Mouse (Mus musculus) kidney, postnatal 0 days (tissue): ENCODE measurements around the gene Copz2. TPM values are rescaled to one million over a fixed set of nuclear protein-coding genes. Genes with fewer than 3 reads are reported as not detected.

ENCODE experiments used
- ATAC-seq: fragments of 200-750 bp; cut with Nextera tagmentation; replicated peaks from 2 replicates; pipeline ENCODE4 v1.8.0; 2017; ENCODE audit warnings: low read depth, moderate number of reproducible peaks, moderate TSS enrichment, moderate library complexity; ENCODE audit not compliant: low FRiP score
- DNase-seq: peaks from one replicate; pipeline ENCODE4 v3.0.0-alpha.2; 2016; ENCODE audit warnings: low spot score
- H3K27ac ChIP-seq: fragments of 300-500 bp; sonication (generic); 2 replicates; pipeline ENCODE4 v1.5.1; 2014; ENCODE audit warnings: mild to moderate bottlenecking
- H3K27me3 ChIP-seq: fragments of 300-500 bp; sonication (generic); 2 replicates; pipeline ENCODE4 v1.6.1; 2014; ENCODE audit warnings: low read length, mixed read lengths; ENCODE audit not compliant: insufficient read depth
- H3K36me3 ChIP-seq: fragments of 300-500 bp; sonication (generic); 2 replicates; pipeline ENCODE4 v1.6.1; 2014; ENCODE audit warnings: low read length, mixed read lengths; ENCODE audit not compliant: insufficient read depth
- H3K4me1 ChIP-seq: fragments of 300-500 bp; sonication (generic); replicated peaks from 2 replicates; pipeline ENCODE4 v1.6.1; 2014; ENCODE audit warnings: antibody characterized with exemption, low read length, mixed read lengths; ENCODE audit not compliant: insufficient read depth
- H3K4me2 ChIP-seq: fragments of 300-500 bp; sonication (generic); 2 replicates; pipeline ENCODE4 v1.6.1; 2014; ENCODE audit warnings: mild to moderate bottlenecking, low read length, moderate library complexity, mixed read lengths
- H3K4me3 ChIP-seq: fragments of 300-500 bp; sonication (generic); replicated peaks from 2 replicates; pipeline ENCODE4 v1.5.1; 2014; ENCODE audit warnings: low read depth, low read length
- H3K9ac ChIP-seq: fragments of 300-500 bp; sonication (generic); 2 replicates; pipeline ENCODE4 v1.6.1; 2014; ENCODE audit warnings: low read depth, low read length
- H3K9me3 ChIP-seq: fragments of 300-500 bp; sonication (generic); replicated peaks from 2 replicates; pipeline ENCODE4 v1.6.1; 2016; ENCODE audit warnings: low read length, inconsistent platforms, mixed read lengths
- CTCF ChIP-seq: IDR thresholded peaks from 2 replicates; pipeline ENCODE4 v1.5.1; 2016; ENCODE audit warnings: antibody characterized with exemption, low read depth, mild to moderate bottlenecking, moderate library complexity
- WGBS: fragments of 180-500 bp; shearing (Covaris S2); extraction: QIAGEN DNeasy Blood & Tissue Kit; methylation state at CpG from one replicate; pipeline ENCODE4 v1.1.7; 2014; 5-methylcytosine and 5-hydroxymethylcytosine counted together
- polyA plus RNA-seq: library from polyadenylated mRNA; unstranded; fragments of >200 nt; fragmentation: Nextera tagmentation; extraction: Ambion mirVana; gene quantifications from 2 replicates; pipeline ENCODE4 v1.2.1, GENCODE M21; 2015

Gene Copz2
- polyA plus RNA-seq, 1 experiment from 2014 or later, result 125 TPM

DNA sequence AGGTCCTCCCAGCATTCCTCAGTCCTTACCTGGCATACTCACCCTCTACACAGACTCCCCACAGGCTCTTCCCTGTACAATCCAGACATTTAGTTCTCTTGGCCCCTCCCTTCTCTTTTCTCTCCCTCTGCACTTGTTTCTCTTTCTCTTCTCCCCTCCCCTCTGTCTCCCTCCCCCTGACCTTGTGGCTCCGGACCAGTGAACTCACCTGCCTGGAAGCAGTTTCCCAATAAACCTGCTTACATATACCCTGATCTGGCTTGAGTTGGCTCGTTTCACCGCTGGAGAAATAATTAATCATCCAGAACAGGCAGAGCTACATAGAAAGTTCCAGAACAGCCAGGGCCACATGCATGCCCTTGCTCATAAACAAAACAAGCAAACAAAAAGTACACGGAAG is 18.2 kb upstream of the Copz2 start:
- H3K4me2 ChIP-seq, result peak overlapping the region; percentile 23; the same call in 1 of the 2 replicates
- DNase-seq (peak; percentile 54), ATAC-seq (no peak)
- H3K9ac ChIP-seq, result no peak overlapping the region
- H3K4me3 ChIP-seq, result no peak overlapping the region
- no peaks in the 10 kb centered on the region for H3K9me3 ChIP-seq
- H3K27me3 ChIP-seq, result no peaks in the 10 kb centered on the region
- no peak for TF ChIP-seq CTCF
- WGBS, result 31% methylated on average over 4 of the region's 4 CpGs
- H3K4me1 ChIP-seq, result peaks cover 21% of the 10 kb centered on the region
- H3K36me3 ChIP-seq, result no peaks in the 10 kb centered on the region
- peak overlapping the region; percentile 81 for H3K27ac ChIP-seq

DNA sequence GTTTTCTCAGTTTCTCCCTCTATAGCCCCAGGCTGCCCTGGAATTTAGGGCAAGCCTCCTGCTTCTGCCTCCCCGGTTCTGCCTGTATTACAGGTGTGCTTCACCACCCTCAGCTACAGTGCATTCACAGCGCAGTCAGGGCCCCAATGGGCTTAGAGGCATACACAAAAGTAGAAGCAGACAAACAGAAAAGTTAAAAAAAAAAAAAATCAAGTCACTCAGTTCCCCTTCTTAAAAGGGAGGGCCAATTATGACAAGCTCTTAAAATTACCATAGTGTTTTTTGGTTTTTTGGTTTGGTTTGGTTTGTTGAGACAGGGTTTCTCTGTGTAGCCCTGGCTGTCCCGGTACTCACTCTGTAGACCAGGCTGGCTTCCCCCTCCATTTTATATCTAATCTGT is 17.1 kb upstream of the Copz2 start:
- Histone ChIP-seq H3K27ac (no peak overlapping the region), H3K4me1 (peaks cover 11% of the 10 kb centered on the region), H3K4me2 (no peak overlapping the region), H3K9ac (no peak overlapping the region), H3K9me3 (no peaks in the 10 kb centered on the region), H3K27me3 (no peaks in the 10 kb centered on the region), H3K4me3 (no peak overlapping the region), H3K36me3 (no peaks in the 10 kb centered on the region)
- 91% methylated on average over 3 of the region's 3 CpGs for WGBS
- DNase-seq (no peak), ATAC-seq (no peak)
- no peak for TF ChIP-seq CTCF

DNA sequence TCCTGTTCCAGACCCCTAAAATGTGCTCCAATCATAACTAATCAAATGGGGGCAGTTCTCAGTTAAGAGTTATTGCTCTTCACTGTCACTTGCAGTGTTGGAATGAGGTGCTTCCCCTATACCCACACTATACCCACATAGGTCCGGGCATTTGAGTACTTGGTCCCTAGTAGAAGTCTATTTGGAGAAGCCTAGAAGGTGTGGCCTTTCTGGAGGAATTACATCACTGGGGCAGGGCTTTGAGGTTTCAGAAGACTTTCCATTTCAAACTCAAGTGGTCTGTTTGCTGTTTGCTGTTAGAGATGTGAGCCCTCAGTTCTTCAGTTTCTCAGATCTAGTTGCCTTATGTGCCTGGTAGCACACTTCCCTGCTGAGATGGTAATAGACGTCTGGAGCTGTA is 16.7 kb upstream of the Copz2 start:
- WGBS, result 68% methylated on average over 2 of the region's 2 CpGs
- Histone ChIP-seq H3K9ac (no peak overlapping the region), H3K4me2 (no peak overlapping the region), H3K4me1 (peaks cover 7% of the 10 kb centered on the region), H3K27ac (no peak overlapping the region), H3K9me3 (no peaks in the 10 kb centered on the region), H3K27me3 (no peaks in the 10 kb centered on the region), H3K36me3 (no peaks in the 10 kb centered on the region), H3K4me3 (no peak overlapping the region)
- TF ChIP-seq CTCF, result no peak
- DNase-seq (no peak), ATAC-seq (no peak)

DNA sequence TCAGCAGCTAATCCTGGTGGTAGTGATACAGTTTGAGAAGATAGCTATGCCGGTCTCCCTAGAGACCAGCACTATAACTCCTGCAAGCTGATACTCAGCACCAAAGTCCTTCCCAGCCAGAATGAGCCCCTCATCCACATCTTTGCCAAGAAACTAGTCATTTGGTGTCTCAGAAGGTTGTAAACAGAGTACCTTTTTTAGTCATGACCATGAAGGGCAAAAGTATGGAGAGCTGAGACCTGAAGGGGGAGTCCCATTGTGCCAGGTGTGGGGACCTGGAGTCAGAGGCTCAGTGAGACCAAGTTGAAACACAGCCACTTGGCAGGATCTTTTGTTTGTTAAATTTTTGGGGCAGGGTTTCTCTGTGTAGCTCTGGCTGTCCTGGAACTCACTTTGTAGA is 15.5 kb upstream of the Copz2 start:
- Histone ChIP-seq H3K9me3 (no peaks in the 10 kb centered on the region), H3K27ac (no peak overlapping the region), H3K27me3 (no peaks in the 10 kb centered on the region), H3K9ac (no peak overlapping the region), H3K36me3 (no peaks in the 10 kb centered on the region), H3K4me1 (peaks cover 4% of the 10 kb centered on the region; the same call in 1 of the 2 replicates), H3K4me3 (no peak overlapping the region), H3K4me2 (no peak overlapping the region)
- no peak for DNase-seq
- 79% methylated on average over 1 of the region's 1 CpGs for WGBS
- no peak for TF ChIP-seq CTCF
- no peak for ATAC-seq

DNA sequence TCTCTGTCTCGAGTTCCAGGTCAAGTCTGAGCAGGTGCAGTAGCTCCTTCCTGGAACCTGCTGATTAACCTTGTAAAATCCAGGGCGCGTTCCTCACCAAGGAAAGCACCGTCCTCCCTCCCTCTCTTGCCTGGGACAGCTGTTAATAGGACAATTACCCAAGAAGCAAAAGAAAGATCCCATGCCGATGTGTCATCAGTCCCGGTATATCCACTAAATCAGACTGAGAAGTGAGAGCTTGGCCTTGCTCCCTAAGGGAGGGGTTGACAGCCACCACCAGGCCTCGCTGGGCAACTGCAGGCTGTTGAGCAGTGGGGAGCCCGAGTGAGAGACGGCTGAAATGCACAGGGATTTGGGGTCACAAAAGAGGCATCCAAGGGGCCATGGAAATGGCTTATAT is 12.4 kb upstream of the Copz2 start:
- peak; percentile 67 for TF ChIP-seq CTCF
- H3K9ac ChIP-seq, result no peak overlapping the region
- WGBS, result 25% methylated on average over 9 of the region's 9 CpGs
- no peak overlapping the region for H3K27ac ChIP-seq
- no peaks in the 10 kb centered on the region for H3K9me3 ChIP-seq
- H3K36me3 ChIP-seq, result no peaks in the 10 kb centered on the region
- H3K4me2 ChIP-seq, result no peak overlapping the region
- no peaks in the 10 kb centered on the region for H3K4me1 ChIP-seq
- ATAC-seq (no peak), DNase-seq (peak; percentile 50)
- H3K27me3 ChIP-seq, result no peaks in the 10 kb centered on the region
- H3K4me3 ChIP-seq, result no peak overlapping the region

DNA sequence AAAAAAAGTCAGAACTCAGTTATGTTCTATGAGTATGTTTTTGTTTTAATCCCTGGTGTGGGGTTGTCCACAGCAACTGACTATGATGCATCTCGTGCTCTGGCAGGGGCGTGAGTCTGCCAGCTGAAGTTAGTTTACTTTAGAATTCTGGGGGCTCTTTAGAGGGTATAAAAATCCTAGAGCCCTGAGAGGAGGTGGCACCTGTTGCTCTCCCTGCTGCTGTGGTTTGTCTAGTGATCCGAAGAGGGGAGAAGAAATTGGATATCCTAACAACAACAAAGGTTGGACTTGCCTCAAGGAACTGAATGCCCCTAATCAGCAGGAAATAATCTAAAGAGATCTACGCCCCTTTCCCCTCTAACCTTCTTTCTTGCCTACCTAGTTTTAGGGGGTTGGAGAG is 11.3 kb upstream of the Copz2 start:
- Histone ChIP-seq H3K4me3 (no peak overlapping the region), H3K27ac (no peak overlapping the region), H3K27me3 (no peaks in the 10 kb centered on the region), H3K9ac (no peak overlapping the region), H3K4me2 (no peak overlapping the region), H3K9me3 (no peaks in the 10 kb centered on the region), H3K36me3 (no peaks in the 10 kb centered on the region), H3K4me1 (no peaks in the 10 kb centered on the region)
- 33% methylated on average over 4 of the region's 4 CpGs for WGBS
- TF ChIP-seq CTCF, result no peak
- no peak for ATAC-seq
- DNase-seq, result peak; percentile 19

DNA sequence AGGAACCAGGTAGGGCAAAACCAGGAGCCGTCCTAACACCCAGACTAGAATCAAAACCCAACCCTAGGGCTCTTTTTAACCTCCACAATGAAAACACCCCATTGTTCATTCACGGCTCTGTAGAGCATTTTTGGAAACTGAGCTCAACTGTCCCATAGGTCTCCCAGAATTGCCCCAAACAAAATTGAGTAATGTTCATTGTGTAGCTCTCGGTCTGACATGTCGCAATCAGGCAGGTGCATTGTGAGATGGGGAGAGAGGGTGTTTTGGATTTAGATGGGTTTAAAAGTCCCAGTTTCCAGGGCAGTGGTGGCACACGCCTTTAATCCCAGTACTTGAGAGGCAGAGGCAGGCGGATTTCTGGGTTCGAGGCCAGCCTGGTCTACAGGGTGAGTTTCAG is 10.2 kb upstream of the Copz2 start:
- 83% methylated on average over 7 of the region's 7 CpGs for WGBS
- H3K36me3 ChIP-seq, result no peaks in the 10 kb centered on the region
- no peak overlapping the region for H3K9ac ChIP-seq
- H3K9me3 ChIP-seq, result no peaks in the 10 kb centered on the region
- H3K4me3 ChIP-seq, result no peak overlapping the region
- H3K4me2 ChIP-seq, result no peak overlapping the region
- TF ChIP-seq CTCF, result no peak
- no peak overlapping the region for H3K27ac ChIP-seq
- ATAC-seq (no peak), DNase-seq (no peak)
- H3K27me3 ChIP-seq, result no peaks in the 10 kb centered on the region
- no peaks in the 10 kb centered on the region for H3K4me1 ChIP-seq
